9 mouse cellular contexts compared by ENCODE assay signal in the genomic region with DNA sequence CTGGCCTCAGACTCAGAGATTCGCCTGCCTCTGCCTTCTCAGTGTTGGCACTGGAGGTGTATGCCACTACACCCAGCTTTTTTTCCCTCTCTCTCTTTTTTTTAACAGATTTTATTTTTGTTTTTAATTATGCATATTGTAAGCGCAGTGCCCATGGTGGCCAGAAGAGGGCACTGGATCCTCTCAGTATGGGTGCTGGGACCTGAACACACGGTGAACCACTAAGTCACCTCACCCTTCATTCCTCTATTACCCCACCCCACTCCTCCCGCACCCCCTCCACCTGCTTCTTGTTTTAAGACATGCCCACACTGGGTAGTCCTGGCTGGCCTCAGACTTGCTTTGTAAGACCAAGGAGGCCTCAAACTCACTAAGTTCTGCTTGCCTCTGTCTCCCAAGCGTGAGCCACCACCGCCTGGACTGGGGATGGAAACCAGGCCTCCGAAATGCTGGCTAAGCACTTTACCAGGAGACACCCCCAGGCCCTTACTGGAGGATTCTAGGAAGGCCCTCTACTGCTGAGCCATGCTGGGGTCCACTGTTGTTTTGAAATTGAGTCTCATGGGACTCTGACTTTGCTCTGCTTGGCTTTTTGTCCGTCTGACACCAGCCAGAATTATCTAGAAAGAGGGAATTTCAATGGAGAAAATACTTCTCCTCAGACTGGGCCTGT. TPM values are rescaled to one million over a fixed set of nuclear protein-coding genes. Genes with fewer than 3 reads are reported as not detected.
A peak's percentile ranks its signal among the peaks of the same experiment; 100 is the strongest.
DNase-seq lines count a peak whose midpoint lies in the region; ATAC-seq and TF ChIP-seq lines count a peak whose summit lies in the region.
"Had no signal": no experiment of that assay in that cellular context is flagged by ENCODE, and none has a peak within 500 bp of the region (broad histone marks: within the 10 kb centered on the region; RNA-seq: fewer than 3 reads in every experiment).

No protein-coding gene starts in this region.

- peak overlapping the region; percentile 59 for H3K27ac ChIP-seq in gastrocnemius, adult 2 months
- 0 out of 2 replicates have a peak overlapping the region, but pooled peaks have one; percentile 39 for H3K27ac ChIP-seq in embryonic facial prominence, embryonic 14.5 days (replicated peaks; ENCODE audit: low read depth, low read length)
- no peak overlapping the region for H3K27ac ChIP-seq in midbrain, embryonic 13.5 days

- H3K27me3 ChIP-seq in embryonic facial prominence, embryonic 14.5 days (replicated peaks; ENCODE audit: control insufficient read depth, insufficient read depth, low read length): no peaks in the 10 kb centered on the region
- H3K27me3 ChIP-seq in midbrain, embryonic 13.5 days: no peaks in the 10 kb centered on the region

- no peaks in the 10 kb centered on the region for H3K4me1 ChIP-seq in embryonic facial prominence, embryonic 14.5 days (ENCODE audit: control insufficient read depth, insufficient read depth, low read length)
- H3K4me1 ChIP-seq in midbrain, embryonic 13.5 days (replicated peaks): no peaks in the 10 kb centered on the region

- no peak overlapping the region; the same call in 1 of the 2 replicates for H3K9ac ChIP-seq in embryonic facial prominence, embryonic 14.5 days (ENCODE audit: low read depth, low read length)
- H3K9ac ChIP-seq in midbrain, embryonic 13.5 days (replicated peaks): no peak overlapping the region

- ATAC-seq in embryonic facial prominence, embryonic 14.5 days (ENCODE audit: low read depth): 0 out of 2 replicates have a peak, but pooled peaks have one; percentile 22
- peak; percentile 62 for ATAC-seq in midbrain, embryonic 13.5 days

- H3K4me2 ChIP-seq in embryonic facial prominence, embryonic 14.5 days (ENCODE audit: low read depth, low read length): no peak overlapping the region
- H3K4me2 ChIP-seq in midbrain, embryonic 13.5 days (replicated peaks): no peak overlapping the region

- H3K9me3 ChIP-seq in embryonic facial prominence, embryonic 14.5 days (ENCODE audit: control insufficient read depth, low read length): no peaks in the 10 kb centered on the region
- H3K9me3 ChIP-seq in midbrain, embryonic 13.5 days: no peaks in the 10 kb centered on the region

- peaks cover 73% of the 10 kb centered on the region for H3K36me3 ChIP-seq in embryonic facial prominence, embryonic 14.5 days (ENCODE audit: control insufficient read depth, insufficient read depth, low read length)
- H3K36me3 ChIP-seq in midbrain, embryonic 13.5 days: no peaks in the 10 kb centered on the region; the same call in 1 of the 2 replicates

- peak; percentile 78 for TF ChIP-seq CTCF in gastrocnemius, adult 2 months (IDR thresholded peaks at IDR 0.05)

- intact Hi-C loops in gastrocnemius, adult 2 months (cut with DNase I): loop anchor here (1.0 kb wide), 1 partner anchor 31 kb away; no protein-coding TSS in a partner anchor

- no peak for DNase-seq in gastrocnemius, adult 2 months
- DNase-seq in gastrocnemius, postnatal 25 days: no peak
- peak; percentile 48 for DNase-seq in urinary bladder, postnatal 25 days (ENCODE audit: low spot score)
- no peak for DNase-seq in urinary bladder, postnatal 4 days (ENCODE audit: low spot score in 2 of 2)
- peak; percentile 57 for DNase-seq in embryonic facial prominence, embryonic 14.5 days (ENCODE audit: low spot score)
- peak; percentile 62 for DNase-seq in kidney, postnatal 14 days
- peak; percentile 74 for DNase-seq in thymus, postnatal 4 days

- no peak overlapping the region for H3K4me3 ChIP-seq in gastrocnemius, adult 2 months
- H3K4me3 ChIP-seq in embryonic facial prominence, embryonic 14.5 days (ENCODE audit: low read depth, low read length): no peak overlapping the region
- no peak overlapping the region for H3K4me3 ChIP-seq in midbrain, embryonic 13.5 days (replicated peaks)

- 58% methylated on average over 8 of the region's 8 CpGs for WGBS in embryonic facial prominence, embryonic 14.5 days
- 60% methylated on average over 8 of the region's 8 CpGs for WGBS in midbrain, embryonic 13.5 days

RNA-seq across cellular contexts. Expression of a gene that starts 4.9 kb away (rescaled TPM):
- total RNA-seq in gastrocnemius, adult 2 months (2021): not detected
- under 1 TPM in 1 of 2 experiments, not detected in 1; 0.43 TPM for total RNA-seq in gastrocnemius, postnatal 25 days (2021)
- polyA plus RNA-seq in embryonic facial prominence, embryonic 14.5 days (2014; fragmentation: Nextera tagmentation; extraction: Ambion mirVana): 0.41 and 0.54 TPM in 2 replicates
- 0.24 and 0.43 TPM in 2 replicates for polyA plus RNA-seq in midbrain, embryonic 13.5 days (2015; fragmentation: Nextera tagmentation; extraction: Ambion mirVana)
- total RNA-seq: layer of hippocampus, adult 8-10 months had no signal

RNA-seq across cellular contexts. Expression of a gene that starts 12.2 kb away (rescaled TPM):
- 10 to 100 TPM in 1 of 2 experiments, 1 to 10 TPM in 1; 9.4 to 10.5 TPM for total RNA-seq in gastrocnemius, adult 2 months (2021)
- 10 to 100 TPM; 10.7 to 14.7 TPM for total RNA-seq in gastrocnemius, postnatal 25 days (2021)
- 28.3 and 30.2 TPM in 2 replicates for polyA plus RNA-seq in embryonic facial prominence, embryonic 14.5 days (2014; fragmentation: Nextera tagmentation; extraction: Ambion mirVana)
- 14.2 and 17.0 TPM in 2 replicates for polyA plus RNA-seq in midbrain, embryonic 13.5 days (2015; fragmentation: Nextera tagmentation; extraction: Ambion mirVana)

RNA-seq across cellular contexts. Expression of a gene that starts 41.7 kb away (rescaled TPM):
- 10 to 100 TPM; 11.5 to 16.6 TPM for total RNA-seq in gastrocnemius, adult 2 months (2021)
- 10 to 100 TPM; 14.3 to 17.5 TPM for total RNA-seq in gastrocnemius, postnatal 25 days (2021)
- polyA plus RNA-seq in embryonic facial prominence, embryonic 14.5 days (2014; fragmentation: Nextera tagmentation; extraction: Ambion mirVana): 10.7 and 12.1 TPM in 2 replicates
- polyA plus RNA-seq in midbrain, embryonic 13.5 days (2015; fragmentation: Nextera tagmentation; extraction: Ambion mirVana): 3.3 and 4.3 TPM in 2 replicates

Comparison
In these comparisons a context has a peak if more than half of its experiments do, and no peak if none do; other contexts are left out.
1. DNase-seq: peak in urinary bladder, postnatal 25 days (single experiment), embryonic facial prominence, embryonic 14.5 days (single experiment), kidney, postnatal 14 days (single experiment) and thymus, postnatal 4 days (single experiment); none in gastrocnemius, adult 2 months (single experiment), gastrocnemius, postnatal 25 days (single experiment) and urinary bladder, postnatal 4 days (0 of 2).